Mouse (Mus musculus) heart, embryonic 14.5 days (tissue): ENCODE measurements around the gene Pmpcb. TPM values are rescaled to one million over a fixed set of nuclear protein-coding genes. Genes with fewer than 3 reads are reported as not detected.
"Not testable (repeated sequence)": the region's sequence is repeated elsewhere in the genome, so short reads cannot be mapped to it uniquely, and the experiment has no call there.

Source experiments
- ATAC-seq: fragments of 200-750 bp; cut with Nextera tagmentation; 2 replicates; pipeline ENCODE4 v1.8.0; 2017; ENCODE audit warnings: low read depth, moderate TSS enrichment; ENCODE audit not compliant: insufficient number of reproducible peaks, insufficient read depth, low FRiP score
- H3K27ac ChIP-seq, 2 experiments: fragments of 200-500 bp in 1 of 2; fragments of 300-500 bp in 1 of 2; sonication (generic) in 1 of 2; replicated peaks in 1 of 2; 2 replicates each; pipeline ENCODE4 v1.5.1; 2012 to 2014; ENCODE audit warnings: low read depth in 2 of 2, low read length in 2 of 2, control low read depth in 1 of 2, mild to moderate bottlenecking in 1 of 2, mixed read lengths in 1 of 2; ENCODE audit not compliant: control insufficient read depth in 1 of 2, insufficient read depth in 1 of 2
- H3K27me3 ChIP-seq: fragments of 300-500 bp; sonication (generic); 2 replicates; pipeline ENCODE4 v1.6.1; 2014; ENCODE audit warnings: mild to moderate bottlenecking, low read length, control low read depth; ENCODE audit not compliant: control insufficient read depth, insufficient read depth
- H3K36me3 ChIP-seq: fragments of 300-500 bp; sonication (generic); 2 replicates; pipeline ENCODE4 v1.6.1; 2014; ENCODE audit warnings: mild to moderate bottlenecking, control low read depth, low read length, mixed read lengths; ENCODE audit not compliant: control insufficient read depth, insufficient read depth
- H3K4me1 ChIP-seq, 2 experiments: fragments of 200-500 bp in 1 of 2; fragments of 300-500 bp in 1 of 2; sonication (generic) in 1 of 2; 2 replicates each; pipeline ENCODE4 v1.6.1; 2012 to 2014; ENCODE audit warnings: low read length in 2 of 2, control low read depth in 1 of 2, mixed read lengths in 1 of 2; ENCODE audit not compliant: control insufficient read depth in 2 of 2, insufficient read depth in 2 of 2
- H3K4me2 ChIP-seq: fragments of 300-500 bp; sonication (generic); 2 replicates; pipeline ENCODE4 v1.6.1; 2014; ENCODE audit warnings: mild to moderate bottlenecking, low read length
- H3K4me3 ChIP-seq, 2 experiments: fragments of 200-500 bp in 1 of 2; fragments of 300-500 bp in 1 of 2; sonication (generic) in 1 of 2; 2 replicates each; pipeline ENCODE4 v1.5.1; 2012 to 2014; ENCODE audit warnings: low read length in 2 of 2, mild to moderate bottlenecking in 2 of 2, control low read depth in 1 of 2, low read depth in 1 of 2, moderate library complexity in 1 of 2; ENCODE audit not compliant: control insufficient read depth in 1 of 2, insufficient read depth in 1 of 2
- H3K9ac ChIP-seq: fragments of 300-500 bp; sonication (generic); 2 replicates; pipeline ENCODE4 v1.6.1; 2014; ENCODE audit warnings: mild to moderate bottlenecking, low read length
- H3K9me3 ChIP-seq: fragments of 300-500 bp; sonication (generic); 2 replicates; pipeline ENCODE4 v1.6.1; 2016; ENCODE audit warnings: low read length, control low read depth; ENCODE audit not compliant: control insufficient read depth
- WGBS: fragments of 180-500 bp; shearing (Covaris S2); extraction: QIAGEN DNeasy Blood & Tissue Kit; methylation state at CpG from one replicate; pipeline ENCODE4 v1.1.7; 2014; 5-methylcytosine and 5-hydroxymethylcytosine counted together
- polyA plus RNA-seq: library from polyadenylated mRNA; unstranded; fragments of >200 nt; fragmentation: Nextera tagmentation; extraction: Ambion mirVana; gene quantifications from 2 replicates; pipeline ENCODE4 v1.2.1, GENCODE M21; 2014

Pmpcb gene
- polyA plus RNA-seq = 165 and 168 TPM in 2 replicates

GRCm38 (mm10) chr5:21736956-21737585 is at the start of gene Pmpcb:
Pmpcb (plus strand) TSS chr5:21737141.
- H3K9me3 ChIP-seq = no peaks in the 10 kb centered on the region
- WGBS = 1% methylated on average over 42 of the region's 42 CpGs
- peak within 1 kb of the TSS in 1 of 2 experiments; percentile 79; a peak in 2 of 4 replicates for H3K27ac ChIP-seq
- no peaks in the 10 kb centered on the region for H3K27me3 ChIP-seq
- H3K9ac ChIP-seq = peak within 1 kb of the TSS; percentile 87
- H3K4me1 ChIP-seq = peaks cover 3 to 16% of the 10 kb centered on the region in 2 experiments; a peak in 2 of 4 replicates
- peaks cover 36% of the 10 kb centered on the region for H3K36me3 ChIP-seq
- H3K4me3 ChIP-seq = peak within 1 kb of the TSS; percentile 79 to 98
- ATAC-seq = peak; percentile 67
- H3K4me2 ChIP-seq = peak within 1 kb of the TSS; percentile 72

DNA sequence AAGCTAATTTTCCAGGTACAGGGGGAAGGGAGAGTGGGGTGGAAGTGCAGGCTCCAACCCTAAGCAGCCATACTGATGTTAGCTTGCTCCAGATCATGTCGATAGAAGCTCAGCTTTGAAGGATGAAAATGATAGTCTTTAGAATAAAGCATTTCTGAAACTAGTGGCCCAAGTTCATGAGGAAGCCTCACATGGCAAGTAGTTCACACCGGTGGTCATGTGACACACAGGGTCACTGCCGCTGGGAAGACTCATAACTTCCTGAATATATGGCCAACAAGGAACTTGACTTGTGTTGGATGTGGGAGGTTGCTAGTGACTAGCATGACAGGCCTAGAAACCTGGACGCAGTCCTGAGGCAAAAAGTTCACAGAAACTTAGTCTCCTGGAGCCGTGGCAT is 44.7 kb upstream of the Pmpcb start:
- no peaks in the 10 kb centered on the region for H3K36me3 ChIP-seq

GRCm38 (mm10) chr5:21693372-21693870 is 43.5 kb upstream of the Pmpcb start:
- Histone ChIP-seq H3K9me3 (no peaks in the 10 kb centered on the region), H3K4me1 (peaks cover 0 to 5% of the 10 kb centered on the region in 2 experiments; a peak in 1 of 4 replicates), H3K4me3 (no peak overlapping the region), H3K27me3 (no peaks in the 10 kb centered on the region), H3K36me3 (no peaks in the 10 kb centered on the region), H3K4me2 (no peak overlapping the region), H3K9ac (no peak overlapping the region), H3K27ac (no peak overlapping the region)
- WGBS = 85% methylated on average over 3 of the region's 3 CpGs
- no peak for ATAC-seq

More for the DNA sequence above, 44.7 kb upstream of the Pmpcb start:
- WGBS = 89% methylated on average over 5 of the region's 5 CpGs
- peaks cover 0 to 8% of the 10 kb centered on the region in 2 experiments; a peak in 1 of 4 replicates for H3K4me1 ChIP-seq
- no peak for ATAC-seq
- H3K4me3 ChIP-seq = no peak overlapping the region
- H3K9me3 ChIP-seq = no peaks in the 10 kb centered on the region
- H3K27me3 ChIP-seq = no peaks in the 10 kb centered on the region
- H3K4me2 ChIP-seq = no peak overlapping the region
- no peak overlapping the region for H3K27ac ChIP-seq
- no peak overlapping the region for H3K9ac ChIP-seq

- H3K4me2 ChIP-seq = no peak overlapping the region
- no peak for ATAC-seq
- H3K4me3 ChIP-seq = no peak overlapping the region
- no peaks in the 10 kb centered on the region for H3K36me3 ChIP-seq
- 81% methylated on average over 3 of the region's 3 CpGs for WGBS
- H3K9ac ChIP-seq = no peak overlapping the region
- no peak overlapping the region for H3K27ac ChIP-seq
- H3K27me3 ChIP-seq = no peaks in the 10 kb centered on the region
- H3K4me1 ChIP-seq = peaks cover 0 to 5% of the 10 kb centered on the region in 2 experiments; a peak in 1 of 4 replicates
- H3K9me3 ChIP-seq = no peaks in the 10 kb centered on the region
These were observed 42.0 kb upstream of the Pmpcb start for GRCm38 (mm10) chr5:21694854-21695490.

DNA sequence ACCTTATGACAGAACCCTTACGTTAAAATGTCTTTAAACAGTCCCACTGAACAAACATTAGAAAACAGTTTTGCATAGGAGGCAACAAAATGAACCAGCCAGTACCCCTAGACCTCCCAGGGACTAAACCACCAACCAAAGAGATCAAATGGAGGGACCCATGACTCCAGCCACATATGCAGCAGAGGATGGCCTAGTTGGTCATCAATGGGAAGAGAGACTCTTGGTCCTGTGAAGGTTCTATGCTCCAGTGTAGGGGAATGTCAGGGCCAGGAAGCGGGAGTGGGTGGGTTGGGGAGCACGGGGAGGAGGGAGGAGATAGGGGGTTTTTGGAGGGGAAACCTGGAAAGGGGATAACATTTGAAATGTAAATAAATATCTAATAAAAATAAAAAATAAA is 37.4 kb upstream of the Pmpcb start:
- ATAC-seq, H3K9me3 ChIP-seq, H3K36me3 ChIP-seq, H3K4me1 ChIP-seq, H3K27me3 ChIP-seq, H3K9ac ChIP-seq, H3K27ac ChIP-seq, H3K4me3 ChIP-seq, H3K4me2 ChIP-seq: not testable (repeated sequence)
- 96% methylated on average over 3 of the region's 3 CpGs for WGBS

GRCm38 (mm10) chr5:21700272-21700821 is 36.6 kb upstream of the Pmpcb start:
- peak overlapping the region; percentile 84 for H3K9ac ChIP-seq
- no peak for ATAC-seq

DNA sequence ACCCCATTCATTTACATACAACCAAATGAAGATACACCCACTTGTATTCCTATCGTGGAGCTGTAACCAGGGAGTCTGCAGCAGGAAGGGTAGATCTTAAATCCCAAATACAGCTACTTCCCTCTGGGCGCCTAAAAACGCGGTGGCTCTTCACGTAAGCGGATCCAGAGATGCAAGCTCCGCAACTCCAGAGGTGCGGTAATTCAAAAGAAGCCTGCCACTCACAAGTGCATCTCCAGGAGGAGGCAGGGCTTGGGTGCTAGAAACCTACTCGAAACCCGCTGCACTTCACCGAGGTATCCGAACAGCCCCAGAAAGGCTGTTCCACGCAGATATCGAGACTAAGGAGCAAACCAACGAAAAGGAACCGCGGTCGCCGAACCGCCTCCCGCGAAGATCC is 36.0 kb upstream of the Pmpcb start:
- H3K4me3 ChIP-seq = peak overlapping the region; percentile 74 to 77
- H3K4me2 ChIP-seq = peak overlapping the region; percentile 90
- H3K4me1 ChIP-seq = peaks cover 2 to 7% of the 10 kb centered on the region in 2 experiments; a peak in 3 of 4 replicates
- ATAC-seq = peak; percentile 6; the same call in 1 of the 2 replicates
- H3K36me3 ChIP-seq = no peaks in the 10 kb centered on the region
- no peaks in the 10 kb centered on the region for H3K27me3 ChIP-seq
- H3K27ac ChIP-seq = peak overlapping the region; percentile 30 to 97; a peak in 3 of 4 replicates
- H3K9ac ChIP-seq = peak overlapping the region; percentile 84
- H3K9me3 ChIP-seq = no peaks in the 10 kb centered on the region
- under 1% methylated on average over 22 of the region's 22 CpGs for WGBS

More at GRCm38 (mm10) chr5:21700272-21700821, 36.6 kb upstream of the Pmpcb start:
- 24% methylated on average over 10 of the region's 10 CpGs for WGBS
- H3K4me1 ChIP-seq = peaks cover 2 to 7% of the 10 kb centered on the region in 2 experiments; a peak in 3 of 4 replicates
- H3K9me3 ChIP-seq = no peaks in the 10 kb centered on the region
- H3K4me3 ChIP-seq = peak overlapping the region; percentile 74 to 77; a peak in 3 of 4 replicates
- no peaks in the 10 kb centered on the region for H3K36me3 ChIP-seq
- peak overlapping the region in 1 of 2 experiments; percentile 97; a peak in 1 of 4 replicates for H3K27ac ChIP-seq
- H3K4me2 ChIP-seq = peak overlapping the region; percentile 90
- H3K27me3 ChIP-seq = no peaks in the 10 kb centered on the region
